Mouse (Mus musculus) heart, adult 10 weeks (tissue): ENCODE measurements around the gene Galnt12. TPM values are rescaled to one million over a fixed set of nuclear protein-coding genes. Genes with fewer than 3 reads are reported as not detected.

ENCODE experiments used
- polyA plus RNA-seq: library from polyadenylated mRNA; stranded (reverse); fragments of 350-450 nt; fragmentation: Illumina TruSeq; extraction: RNeasy Lipid Tissue Mini Kit (QIAGEN cat#74804); gene quantifications from one replicate; pipeline ENCODE4 v1.2.3, GENCODE M21; 2014; ENCODE audit warnings: low read depth, low replicate concordance

Gene Galnt12
- polyA plus RNA-seq = 0.45 TPM

GRCm38 (mm10) chr4:47091493-47092386, at the start of gene Galnt12:
Gene Galnt12, plus strand, starts transcription at chr4:47091909.

DNA sequence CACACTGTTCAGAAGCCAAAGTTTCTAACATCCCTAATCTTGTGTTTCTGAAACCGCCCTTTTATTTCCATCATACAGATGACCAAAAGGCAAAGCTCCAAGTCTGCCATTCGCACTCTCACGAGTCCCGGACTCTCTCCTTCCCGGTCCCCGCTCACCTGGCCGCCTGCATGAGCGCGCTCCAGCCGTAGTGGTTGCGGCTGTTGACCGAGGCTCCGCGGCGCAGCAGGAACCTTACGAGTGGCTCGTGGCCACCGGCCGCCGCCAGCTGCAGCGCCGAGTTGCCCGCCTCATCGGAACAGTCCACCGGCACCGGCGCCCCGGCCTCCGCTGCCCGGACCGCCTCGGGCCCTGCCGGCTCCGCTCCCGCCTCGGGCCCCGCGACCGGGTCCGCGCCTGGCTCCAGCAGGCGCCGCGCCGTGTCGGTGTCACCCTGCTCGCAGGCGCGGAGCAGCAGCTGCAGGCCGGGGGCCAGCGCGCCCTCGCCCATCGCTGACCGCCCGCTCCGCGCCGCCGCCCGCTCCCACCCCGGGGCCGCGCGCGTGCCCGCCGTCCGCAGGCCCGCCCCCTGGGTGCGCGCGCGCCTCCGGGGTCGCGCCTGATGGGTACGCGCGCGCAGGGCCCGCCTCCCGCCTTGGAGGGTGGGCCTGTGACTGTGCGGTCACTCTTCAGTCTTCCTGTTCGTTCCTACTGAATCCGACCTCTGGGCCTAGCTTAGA, 34.8 kb upstream of the Galnt12 start, which contains the start of gene Anks6:
Gene Anks6, minus strand, starts transcription at position 637 of the 719 bp plus-strand sequence.

Other genes with a start within 250 kb of the Galnt12 start
- not detected for gene Gabbr2, start 100.0 kb upstream of the Galnt12 start, polyA plus RNA-seq
- gene Anks6, start 34.5 kb upstream of the Galnt12 start, polyA plus RNA-seq = 2.1 TPM
- 61.0 TPM for gene Col15a1, start 116.3 kb downstream of the Galnt12 start, polyA plus RNA-seq